ENCODE assay signal across 8 mouse cellular contexts in the genomic region with DNA sequence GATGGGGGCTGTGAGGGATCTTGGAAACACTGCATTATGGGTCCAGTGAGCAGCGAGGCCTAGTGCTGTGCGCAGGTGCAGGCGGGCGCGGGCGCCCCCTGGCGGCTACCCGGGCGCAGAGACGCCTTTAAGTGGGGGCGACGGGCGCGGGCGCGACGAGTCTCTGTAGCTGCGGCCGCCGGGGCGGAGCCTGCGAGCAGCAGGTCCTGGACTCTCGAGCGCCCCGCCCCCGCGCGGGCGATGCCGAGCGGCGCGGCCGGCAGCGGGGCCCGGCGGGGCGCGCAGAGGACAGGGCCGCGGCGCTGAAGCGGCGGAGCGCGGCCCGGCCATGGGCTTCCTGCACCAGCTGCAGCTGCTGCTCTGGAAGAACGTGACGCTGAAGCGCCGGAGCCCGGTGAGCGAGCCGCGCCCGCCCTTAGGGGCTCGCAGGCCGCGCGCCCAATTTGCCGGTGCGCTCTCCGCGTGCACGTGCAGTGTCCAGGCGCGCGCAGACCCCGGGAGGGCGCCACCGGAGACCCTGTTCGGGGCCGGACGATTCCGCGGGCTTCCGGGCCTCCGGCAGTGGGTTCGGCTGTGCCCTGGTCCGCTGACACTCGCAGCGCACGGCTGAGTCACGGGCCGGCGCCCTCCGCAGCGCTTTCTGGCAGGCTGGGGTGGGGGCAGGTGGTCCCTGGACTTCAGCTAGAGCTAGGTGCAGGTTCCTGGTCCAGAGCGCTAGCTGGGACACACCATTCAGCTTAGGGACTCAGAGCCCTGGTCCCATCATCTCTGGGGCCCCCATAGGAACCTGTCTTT. TPM values are rescaled to one million over a fixed set of nuclear protein-coding genes. Genes with fewer than 3 reads are reported as not detected.
DNase-seq lines count a peak whose midpoint lies in the region; ATAC-seq lines count a peak whose summit lies in the region.

Gene Abca2 (plus strand): TSS at position 262 of the 795 bp plus-strand sequence.

- no peaks in the 10 kb centered on the region for H3K36me3 ChIP-seq in forebrain, embryonic 11.5 days (ENCODE audit: control insufficient read depth, insufficient read depth, low read length)
- H3K36me3 ChIP-seq in heart, embryonic 16.5 days (ENCODE audit: control insufficient read depth, insufficient read depth), result no peaks in the 10 kb centered on the region
- no peaks in the 10 kb centered on the region for H3K36me3 ChIP-seq in liver, embryonic 15.5 days (replicated peaks)
- H3K36me3 ChIP-seq in neural tube, embryonic 12.5 days, result peaks cover 10% of the 10 kb centered on the region

- peak within 1 kb of the TSS; percentile 53; the same call in 1 of the 2 replicates for H3K27ac ChIP-seq in forebrain, embryonic 11.5 days (ENCODE audit: low read depth, low read length)
- H3K27ac ChIP-seq in heart, embryonic 16.5 days (ENCODE audit: low read length), result 0 out of 2 replicates have a peak within 1 kb of the TSS, but pooled peaks have one; percentile 20
- H3K27ac ChIP-seq in liver, embryonic 15.5 days (replicated peaks), result no peak within 1 kb of the TSS
- peak within 1 kb of the TSS; percentile 60; the same call in 1 of the 2 replicates for H3K27ac ChIP-seq in neural tube, embryonic 12.5 days

- no peaks in the 10 kb centered on the region; the same call in 1 of the 2 replicates for H3K27me3 ChIP-seq in forebrain, embryonic 11.5 days (ENCODE audit: control insufficient read depth, insufficient read depth, low read length)
- peaks cover 23% of the 10 kb centered on the region for H3K27me3 ChIP-seq in heart, embryonic 16.5 days (ENCODE audit: control insufficient read depth, insufficient read depth, low read length)
- H3K27me3 ChIP-seq in liver, embryonic 15.5 days, result peaks cover 44% of the 10 kb centered on the region
- peaks cover 27% of the 10 kb centered on the region for H3K27me3 ChIP-seq in neural tube, embryonic 12.5 days (replicated peaks)

- H3K4me3 ChIP-seq in forebrain, embryonic 11.5 days (ENCODE audit: low read depth, low read length), result peak within 1 kb of the TSS; percentile 75
- peak within 1 kb of the TSS; percentile 77 for H3K4me3 ChIP-seq in heart, embryonic 16.5 days (ENCODE audit: low read length)
- H3K4me3 ChIP-seq in liver, embryonic 15.5 days (replicated peaks), result peak within 1 kb of the TSS; percentile 65
- H3K4me3 ChIP-seq in neural tube, embryonic 12.5 days, result peak within 1 kb of the TSS; percentile 75

- ATAC-seq in forebrain, embryonic 11.5 days (replicated peaks; ENCODE audit: low FRiP score), result peak; percentile 90
- peak; percentile 92 for ATAC-seq in heart, embryonic 16.5 days (replicated peaks; ENCODE audit: extremely low read depth, insufficient read depth, low FRiP score)
- peak; percentile 80 for ATAC-seq in liver, embryonic 15.5 days (ENCODE audit: insufficient read depth)
- ATAC-seq in neural tube, embryonic 12.5 days (ENCODE audit: low FRiP score, low read depth), result peak; percentile 83

- DNase-seq in CD8-positive naive resting alpha-beta T cell, adult 2 months (ENCODE audit: low read depth in 2 of 2, low spot score in 2 of 2), result peak; percentile 91 to 93
- DNase-seq in c-Kit-positive CD71-negative TER-119-negative erythroid progenitor cells, embryonic 14.5 days (ENCODE audit: low read depth), result peak; percentile 83
- DNase-seq in forebrain, embryonic 11.5 days (ENCODE audit: low spot score), result peak; percentile 98
- peak; percentile 96 to 97 for DNase-seq in kidney, postnatal 36 days
- DNase-seq in telencephalon, adult 2 months (ENCODE audit: low read depth, low spot score), result peak; percentile 84

- H3K4me2 ChIP-seq in forebrain, embryonic 11.5 days (ENCODE audit: low read depth, low read length, severe bottlenecking), result peak within 1 kb of the TSS; percentile 79
- peak within 1 kb of the TSS; percentile 93 for H3K4me2 ChIP-seq in heart, embryonic 16.5 days (ENCODE audit: low read depth, low read length)
- H3K4me2 ChIP-seq in liver, embryonic 15.5 days, result peak within 1 kb of the TSS; percentile 95
- H3K4me2 ChIP-seq in neural tube, embryonic 12.5 days (replicated peaks), result peak within 1 kb of the TSS; percentile 89

- WGBS in forebrain, embryonic 11.5 days, result under 1% methylated on average over 89 of the region's 89 CpGs
- under 1% methylated on average over 81 of the region's 89 CpGs for WGBS in heart, embryonic 16.5 days
- WGBS in liver, embryonic 15.5 days (ENCODE audit: insufficient replicate concordance), result under 1% methylated on average over 89 of the region's 89 CpGs
- WGBS in neural tube, embryonic 12.5 days, result under 1% methylated on average over 89 of the region's 89 CpGs

- peak within 1 kb of the TSS; percentile 82 for H3K9ac ChIP-seq in forebrain, embryonic 11.5 days (ENCODE audit: low read length)
- H3K9ac ChIP-seq in heart, embryonic 16.5 days (ENCODE audit: low read length), result peak within 1 kb of the TSS; percentile 89
- peak within 1 kb of the TSS; percentile 58 for H3K9ac ChIP-seq in liver, embryonic 15.5 days
- H3K9ac ChIP-seq in neural tube, embryonic 12.5 days, result peak within 1 kb of the TSS; percentile 78

- H3K4me1 ChIP-seq in forebrain, embryonic 11.5 days (replicated peaks; ENCODE audit: control insufficient read depth, insufficient read depth, low read length), result 0 out of 2 replicates have a peak, but pooled peaks cover 6% of the 10 kb centered on the region
- 0 out of 2 replicates have a peak, but pooled peaks cover 6% of the 10 kb centered on the region for H3K4me1 ChIP-seq in heart, embryonic 16.5 days (ENCODE audit: control insufficient read depth, insufficient read depth, low read length)
- peaks cover 28% of the 10 kb centered on the region for H3K4me1 ChIP-seq in liver, embryonic 15.5 days (replicated peaks)
- peaks cover 22% of the 10 kb centered on the region for H3K4me1 ChIP-seq in neural tube, embryonic 12.5 days

- H3K9me3 ChIP-seq in forebrain, embryonic 11.5 days (ENCODE audit: control insufficient read depth, low read length), result no peaks in the 10 kb centered on the region
- H3K9me3 ChIP-seq in heart, embryonic 16.5 days (replicated peaks; ENCODE audit: control insufficient read depth, low read length), result no peaks in the 10 kb centered on the region
- H3K9me3 ChIP-seq in liver, embryonic 15.5 days (replicated peaks), result no peaks in the 10 kb centered on the region
- no peaks in the 10 kb centered on the region for H3K9me3 ChIP-seq in neural tube, embryonic 12.5 days

RNA-seq across cellular contexts. Expression of gene Abca2, which starts in this region (rescaled TPM):
- 9.9 and 10.2 TPM in 2 replicates for polyA plus RNA-seq in forebrain, embryonic 11.5 days (2014; fragmentation: Nextera tagmentation; extraction: Ambion mirVana)
- 5.4 and 5.8 TPM in 2 replicates for polyA plus RNA-seq in heart, embryonic 16.5 days (2015; fragmentation: Nextera tagmentation; extraction: Ambion mirVana)
- polyA plus RNA-seq in liver, embryonic 15.5 days (2015; fragmentation: Nextera tagmentation; extraction: Ambion mirVana), result 1.2 and 1.3 TPM in 2 replicates
- 10.0 and 10.2 TPM in 2 replicates for polyA plus RNA-seq in neural tube, embryonic 12.5 days (2016; fragmentation: Nextera tagmentation; extraction: Ambion mirVana)
